Mouse (Mus musculus) liver, embryonic 15.5 days (tissue): Measurements from ENCODE around the gene Hebp1. TPM values are rescaled to one million over a fixed set of nuclear protein-coding genes. Genes with fewer than 3 reads are reported as not detected.

ENCODE experiments used
- ATAC-seq: fragments of 200-750 bp; cut with Nextera tagmentation; 2 replicates; pipeline ENCODE4 v1.8.0; 2017; ENCODE audit warnings: moderate number of reproducible peaks, mild to moderate bottlenecking, moderate library complexity; ENCODE audit not compliant: insufficient read depth
- H3K27ac ChIP-seq: fragments of 300-500 bp; sonication (generic); replicated peaks from 2 replicates; pipeline ENCODE4 v1.5.1; 2015; ENCODE audit warnings: mild to moderate bottlenecking, inconsistent platforms
- H3K27me3 ChIP-seq: fragments of 300-500 bp; sonication (generic); 2 replicates; pipeline ENCODE4 v1.6.1; 2015; ENCODE audit warnings: mild to moderate bottlenecking, inconsistent platforms
- H3K36me3 ChIP-seq: fragments of 300-500 bp; sonication (generic); replicated peaks from 2 replicates; pipeline ENCODE4 v1.6.1; 2015; ENCODE audit warnings: moderate library complexity, mild to moderate bottlenecking, inconsistent platforms
- H3K4me1 ChIP-seq: fragments of 300-500 bp; sonication (generic); replicated peaks from 2 replicates; pipeline ENCODE4 v1.6.1; 2015; ENCODE audit warnings: inconsistent platforms
- H3K4me2 ChIP-seq: fragments of 300-500 bp; sonication (generic); 2 replicates; pipeline ENCODE4 v1.6.1; 2015; ENCODE audit warnings: moderate library complexity, mild to moderate bottlenecking, inconsistent platforms
- H3K4me3 ChIP-seq: fragments of 300-500 bp; sonication (generic); replicated peaks from 2 replicates; pipeline ENCODE4 v1.5.1; 2015; ENCODE audit warnings: mild to moderate bottlenecking, inconsistent platforms
- H3K9ac ChIP-seq: fragments of 300-500 bp; sonication (generic); 2 replicates; pipeline ENCODE4 v1.6.1; 2015; ENCODE audit warnings: moderate library complexity, mild to moderate bottlenecking, inconsistent platforms
- H3K9me3 ChIP-seq: fragments of 300-500 bp; sonication (generic); replicated peaks from 2 replicates; pipeline ENCODE4 v1.6.1; 2016; ENCODE audit warnings: inconsistent platforms
- WGBS: fragments of 180-500 bp; shearing (Covaris S2); methylation state at CpG from one replicate; pipeline ENCODE4 v1.1.7; 2015; ENCODE audit warnings: mixed read lengths; ENCODE audit not compliant: insufficient replicate concordance; 5-methylcytosine and 5-hydroxymethylcytosine counted together
- polyA plus RNA-seq: library from polyadenylated mRNA; unstranded; fragments of >200 nt; fragmentation: Nextera tagmentation; extraction: Ambion mirVana; gene quantifications from 2 replicates; pipeline ENCODE4 v1.2.1, GENCODE M21; 2015

Hebp1 gene
- polyA plus RNA-seq, 1 experiment from 2014 or later, result 117 TPM

DNA sequence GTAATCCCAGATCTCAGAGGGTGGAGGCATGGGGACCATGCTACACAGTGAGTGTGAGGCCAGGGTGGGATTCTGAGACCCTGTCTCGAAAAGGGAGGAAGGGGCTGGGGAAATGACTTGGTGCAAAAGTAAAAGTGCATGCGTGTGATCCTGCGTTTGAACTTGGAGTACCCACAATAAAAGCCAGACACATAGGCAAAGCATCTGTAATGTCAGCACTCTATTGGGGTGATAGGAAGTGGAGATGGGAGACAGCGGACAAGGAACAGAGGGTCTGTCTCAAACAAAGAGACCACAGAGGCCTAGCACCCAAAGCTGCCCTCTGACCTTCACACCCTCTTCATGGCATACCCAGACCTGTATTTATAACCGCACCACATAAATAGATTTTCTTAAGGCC lies 51.8 kb downstream of the Hebp1 start:
- no peak overlapping the region for H3K4me2 ChIP-seq
- H3K27me3 ChIP-seq, result no peaks in the 10 kb centered on the region
- peaks cover 96% of the 10 kb centered on the region for H3K36me3 ChIP-seq
- no peaks in the 10 kb centered on the region; the same call in 1 of the 2 replicates for H3K4me1 ChIP-seq
- H3K4me3 ChIP-seq, result no peak overlapping the region
- WGBS, result 82% methylated on average over 5 of the region's 5 CpGs
- H3K9me3 ChIP-seq, result no peaks in the 10 kb centered on the region
- no peak for ATAC-seq
- H3K27ac ChIP-seq, result no peak overlapping the region
- no peak overlapping the region for H3K9ac ChIP-seq

DNA sequence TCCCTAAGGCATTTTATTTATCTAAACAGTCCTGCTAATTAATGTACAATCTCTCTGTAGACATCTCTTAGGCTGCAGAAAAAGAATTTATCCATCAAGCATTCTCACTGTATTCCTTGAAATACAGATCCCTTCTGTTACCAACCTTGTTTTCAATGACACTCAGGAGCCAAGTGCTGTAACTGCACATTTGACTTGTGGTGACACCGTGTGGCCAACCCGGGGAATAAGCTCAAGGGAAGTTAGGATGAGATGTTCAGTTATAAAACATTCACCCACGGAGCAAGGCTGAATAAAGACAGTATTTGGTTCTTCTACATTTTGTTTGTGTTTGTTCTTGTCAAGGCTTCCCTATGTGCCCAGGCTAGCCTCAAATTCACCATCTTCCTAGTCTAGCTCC lies 53.3 kb downstream of the Hebp1 start:
- no peak for ATAC-seq
- H3K9me3 ChIP-seq, result no peaks in the 10 kb centered on the region
- peaks cover 99% of the 10 kb centered on the region for H3K36me3 ChIP-seq
- WGBS, result 4% methylated on average over 3 of the region's 3 CpGs
- no peaks in the 10 kb centered on the region for H3K4me1 ChIP-seq
- no peak overlapping the region for H3K27ac ChIP-seq
- H3K4me2 ChIP-seq, result no peak overlapping the region
- H3K9ac ChIP-seq, result no peak overlapping the region
- H3K27me3 ChIP-seq, result no peaks in the 10 kb centered on the region
- no peak overlapping the region for H3K4me3 ChIP-seq

DNA sequence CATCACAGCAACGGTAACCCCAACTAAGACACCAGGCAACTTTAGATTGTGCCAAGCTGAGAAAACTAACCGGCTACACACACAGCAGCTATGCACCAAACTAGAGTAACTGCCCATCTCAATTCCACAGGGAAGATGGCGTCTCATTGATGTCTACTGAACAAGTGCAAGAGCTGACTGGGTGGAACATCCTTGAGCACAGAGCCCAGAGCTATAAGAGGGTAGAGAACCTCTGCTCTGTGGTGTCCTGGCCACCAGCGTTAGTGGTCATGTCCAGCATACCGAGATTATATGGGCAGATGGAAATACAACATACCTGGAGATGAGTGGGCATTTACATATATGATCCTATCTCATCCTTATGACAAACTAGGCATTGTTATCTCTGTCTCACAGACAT lies 54.7 kb downstream of the Hebp1 start:
- Histone ChIP-seq H3K4me1 (no peaks in the 10 kb centered on the region), H3K4me3 (no peak overlapping the region), H3K36me3 (peaks cover 99% of the 10 kb centered on the region), H3K27ac (no peak overlapping the region), H3K4me2 (no peak overlapping the region), H3K9ac (no peak overlapping the region), H3K9me3 (no peaks in the 10 kb centered on the region), H3K27me3 (no peaks in the 10 kb centered on the region)
- 85% methylated on average over 5 of the region's 5 CpGs for WGBS
- ATAC-seq, result no peak

DNA sequence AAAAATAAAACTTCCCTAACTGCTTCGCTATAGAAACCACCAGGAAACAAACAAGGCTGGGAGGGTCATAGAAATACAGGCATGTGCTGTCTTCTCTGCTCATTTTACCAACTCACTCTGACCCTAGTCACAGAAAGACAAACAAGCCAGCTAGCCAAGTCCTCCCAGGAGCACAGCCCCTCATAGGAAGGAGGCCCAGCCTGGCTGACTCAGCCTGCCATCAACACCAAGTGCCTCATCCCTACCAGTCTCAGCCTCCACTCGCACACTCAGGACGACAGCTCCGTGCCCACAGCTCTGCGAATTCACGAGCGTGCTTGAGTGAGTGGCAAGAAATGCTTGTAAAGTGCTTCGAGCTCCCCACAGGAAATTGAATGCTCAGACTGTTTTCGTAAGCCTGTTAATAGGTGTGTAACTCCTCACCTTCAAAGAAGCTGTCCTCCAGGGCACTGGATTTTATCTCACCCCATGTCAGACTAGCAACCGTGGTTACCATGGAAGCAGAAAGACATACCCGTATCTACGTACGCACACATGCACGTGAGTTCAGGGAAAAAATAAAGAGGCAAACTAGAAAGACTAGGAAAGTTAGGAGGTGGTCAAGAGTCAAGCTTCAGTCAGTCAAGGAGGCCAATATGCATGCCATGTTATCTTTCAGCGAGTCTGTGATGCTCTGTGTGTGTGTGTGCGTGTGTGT lies 56.2 kb downstream of the Hebp1 start:
- H3K36me3 ChIP-seq, result peaks cover 99% of the 10 kb centered on the region
- H3K27ac ChIP-seq, result no peak overlapping the region
- 77% methylated on average over 16 of the region's 16 CpGs for WGBS

DNA sequence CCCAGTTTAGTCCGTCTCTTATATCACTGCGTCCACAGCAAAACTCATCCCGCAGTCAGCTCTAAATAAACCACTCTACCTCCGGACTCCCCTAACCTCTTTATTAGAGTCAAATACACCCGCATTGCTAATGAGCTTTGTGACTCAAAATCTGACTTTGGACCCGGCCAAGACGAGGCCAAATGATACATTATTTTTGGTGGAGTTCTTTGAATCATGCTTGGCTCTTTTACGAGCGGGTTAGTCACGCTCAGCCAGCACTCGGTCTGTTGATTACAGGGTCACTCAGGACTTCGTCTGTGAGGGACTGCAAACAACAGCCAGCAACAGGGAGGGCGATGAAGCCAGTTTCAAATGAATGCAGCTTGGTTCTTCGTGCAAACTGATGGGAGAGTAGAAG lies 59.1 kb downstream of the Hebp1 start:
- WGBS, result 88% methylated on average over 14 of the region's 14 CpGs
- Histone ChIP-seq H3K4me1 (no peaks in the 10 kb centered on the region), H3K4me2 (no peak overlapping the region), H3K9me3 (no peaks in the 10 kb centered on the region), H3K4me3 (no peak overlapping the region), H3K27me3 (no peaks in the 10 kb centered on the region), H3K27ac (no peak overlapping the region), H3K9ac (no peak overlapping the region), H3K36me3 (peaks cover 98% of the 10 kb centered on the region)
- no peak for ATAC-seq

More for the DNA sequence above, 56.2 kb downstream of the Hebp1 start:
- Histone ChIP-seq H3K4me1 (no peaks in the 10 kb centered on the region), H3K9ac (no peak overlapping the region), H3K4me2 (no peak overlapping the region), H3K4me3 (no peak overlapping the region), H3K27me3 (no peaks in the 10 kb centered on the region), H3K9me3 (no peaks in the 10 kb centered on the region)
- ATAC-seq, result no peak

DNA sequence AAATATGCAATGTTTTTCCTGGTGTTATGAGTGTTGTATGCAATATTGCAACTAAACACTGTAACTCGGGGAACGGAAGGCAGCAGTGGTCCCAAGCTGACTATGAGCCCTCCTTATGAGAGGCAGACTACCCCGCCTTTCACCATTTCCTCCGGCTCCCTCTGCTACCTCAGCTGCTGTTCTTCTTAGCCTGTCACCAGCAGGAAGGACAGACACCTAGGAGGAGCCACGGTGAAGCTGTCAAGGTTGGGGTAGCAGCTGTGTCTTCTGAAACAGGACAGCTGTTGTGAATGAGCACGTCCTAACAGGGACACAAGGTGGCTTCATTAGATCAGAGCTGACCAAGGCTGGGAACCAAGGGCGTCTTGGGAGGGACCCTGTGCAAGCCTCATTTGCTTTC lies 59.6 kb downstream of the Hebp1 start:
- Histone ChIP-seq H3K27me3 (no peaks in the 10 kb centered on the region), H3K4me2 (no peak overlapping the region), H3K9me3 (no peaks in the 10 kb centered on the region), H3K4me1 (no peaks in the 10 kb centered on the region), H3K9ac (no peak overlapping the region), H3K36me3 (peaks cover 97% of the 10 kb centered on the region), H3K4me3 (no peak overlapping the region), H3K27ac (no peak overlapping the region)
- ATAC-seq, result no peak
- WGBS, result 77% methylated on average over 7 of the region's 7 CpGs

DNA sequence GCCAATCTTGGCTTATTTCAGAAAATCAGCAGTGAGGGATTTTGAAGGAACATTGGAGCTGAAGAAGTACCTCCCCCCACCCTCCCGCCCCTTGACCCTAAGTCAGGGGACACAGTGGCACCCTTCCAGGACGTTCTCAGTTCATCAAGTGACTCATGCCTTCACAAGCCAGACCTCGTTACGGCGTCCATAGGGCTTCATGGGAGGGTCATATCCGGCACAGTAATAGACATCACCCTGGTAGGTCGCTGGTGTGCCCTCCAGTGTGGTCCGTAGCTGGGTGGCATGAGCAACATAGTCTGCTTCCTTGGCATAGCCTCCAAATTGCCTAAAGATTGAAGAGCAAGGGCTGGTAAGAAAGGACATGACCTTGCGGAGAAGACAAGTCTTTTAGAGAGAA lies 60.1 kb downstream of the Hebp1 start:
- no peak overlapping the region for H3K27ac ChIP-seq
- H3K4me3 ChIP-seq, result no peak overlapping the region
- H3K9me3 ChIP-seq, result no peaks in the 10 kb centered on the region
- H3K27me3 ChIP-seq, result no peaks in the 10 kb centered on the region
- no peaks in the 10 kb centered on the region for H3K4me1 ChIP-seq
- peaks cover 95% of the 10 kb centered on the region for H3K36me3 ChIP-seq
- H3K9ac ChIP-seq, result no peak overlapping the region
- whole genome bisulfite sequencing, result 84% methylated on average over 9 of the region's 9 CpGs
- no peak overlapping the region for H3K4me2 ChIP-seq
- ATAC-seq, result no peak

DNA sequence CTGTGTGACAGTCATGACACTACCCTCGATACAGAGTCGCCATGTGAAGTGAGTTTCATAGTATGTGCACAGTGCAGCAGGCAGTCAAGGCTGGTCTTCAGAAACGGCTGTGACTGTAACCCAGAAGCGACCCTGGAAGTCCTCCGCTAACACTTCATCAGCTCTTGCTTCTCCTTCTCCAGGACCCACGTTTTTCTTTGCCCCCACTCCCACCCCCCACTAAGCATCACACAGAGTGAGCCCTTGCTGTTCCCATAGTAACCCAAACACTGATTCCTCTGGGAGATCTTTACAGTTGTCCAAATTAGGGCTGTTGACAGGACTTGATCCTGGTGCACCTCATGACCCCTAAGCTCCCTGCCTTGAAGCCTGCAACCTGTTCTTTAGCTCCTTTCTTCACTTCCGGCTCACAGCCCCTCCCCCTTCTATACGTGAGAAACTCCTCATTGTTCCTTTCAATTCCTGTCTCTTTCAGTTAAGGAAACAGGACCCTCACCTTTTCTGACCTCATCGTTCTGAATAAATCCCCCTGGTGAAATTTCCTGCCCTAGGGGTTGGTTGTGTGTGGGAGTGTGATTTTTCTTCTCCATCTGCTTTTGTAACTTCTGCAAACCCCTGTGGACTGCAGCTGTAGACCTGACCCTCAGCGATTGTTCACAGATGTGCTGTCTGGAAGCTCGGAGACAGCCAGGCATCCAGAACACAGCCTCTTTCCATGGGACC lies 61.2 kb downstream of the Hebp1 start:
- Histone ChIP-seq H3K36me3 (peaks cover 84% of the 10 kb centered on the region), H3K4me1 (no peaks in the 10 kb centered on the region), H3K27ac (no peak overlapping the region), H3K9me3 (no peaks in the 10 kb centered on the region), H3K4me3 (no peak overlapping the region), H3K9ac (no peak overlapping the region), H3K4me2 (no peak overlapping the region), H3K27me3 (no peaks in the 10 kb centered on the region)
- 56% methylated on average over 11 of the region's 11 CpGs for WGBS
- ATAC-seq, result no peak

DNA sequence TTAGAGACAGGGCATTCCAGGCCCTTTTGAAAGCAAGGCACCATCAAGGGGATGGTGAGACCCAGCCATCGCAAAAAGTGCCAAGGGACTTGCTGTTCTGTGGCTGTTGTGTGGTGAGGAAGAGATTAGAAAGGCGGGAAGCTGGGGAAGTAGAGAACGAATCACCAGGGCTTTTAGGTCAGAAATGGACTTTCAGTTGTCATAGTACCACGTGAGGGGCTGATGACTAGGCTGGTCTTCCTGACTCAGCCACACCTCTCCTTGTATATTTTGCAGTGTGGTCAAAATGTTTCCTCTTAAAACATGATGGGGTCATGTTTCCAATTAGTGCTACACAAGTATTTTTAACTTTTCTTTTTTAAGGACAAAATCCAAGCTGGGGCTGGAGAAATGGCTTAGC lies 62.1 kb downstream of the Hebp1 start:
- peaks cover 75% of the 10 kb centered on the region for H3K36me3 ChIP-seq
- no peak overlapping the region for H3K4me3 ChIP-seq
- ATAC-seq, result no peak
- no peak overlapping the region for H3K27ac ChIP-seq
- H3K9ac ChIP-seq, result no peak overlapping the region
- 41% methylated on average over 4 of the region's 4 CpGs for WGBS
- no peak overlapping the region for H3K4me2 ChIP-seq
- no peaks in the 10 kb centered on the region for H3K4me1 ChIP-seq
- no peaks in the 10 kb centered on the region for H3K9me3 ChIP-seq
- no peaks in the 10 kb centered on the region for H3K27me3 ChIP-seq

DNA sequence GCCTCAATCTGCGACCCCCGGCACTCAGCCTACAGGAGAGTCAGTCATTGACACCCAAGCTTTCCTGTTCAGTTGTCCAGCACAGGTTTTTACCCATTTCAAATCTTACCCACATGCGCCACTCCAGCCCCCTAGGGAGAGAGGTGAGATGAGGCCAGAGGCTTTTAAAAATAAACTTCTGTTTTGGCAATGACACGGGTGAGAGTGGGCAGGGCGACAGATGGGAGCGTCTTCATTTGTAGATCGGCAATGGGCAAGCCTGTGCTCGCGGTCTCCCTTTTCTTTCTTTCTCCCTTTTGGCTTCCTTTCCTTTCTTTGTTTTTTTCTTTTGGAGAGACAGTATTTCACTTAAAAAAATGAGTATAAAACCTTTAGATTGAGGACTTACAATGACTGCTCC lies 64.3 kb downstream of the Hebp1 start:
- Histone ChIP-seq H3K4me1 (no peaks in the 10 kb centered on the region), H3K36me3 (peaks cover 52% of the 10 kb centered on the region), H3K27ac (no peak overlapping the region), H3K9me3 (no peaks in the 10 kb centered on the region), H3K9ac (no peak overlapping the region), H3K4me2 (no peak overlapping the region), H3K27me3 (no peaks in the 10 kb centered on the region), H3K4me3 (no peak overlapping the region)
- ATAC-seq, result no peak
- 93% methylated on average over 9 of the region's 9 CpGs for WGBS

DNA sequence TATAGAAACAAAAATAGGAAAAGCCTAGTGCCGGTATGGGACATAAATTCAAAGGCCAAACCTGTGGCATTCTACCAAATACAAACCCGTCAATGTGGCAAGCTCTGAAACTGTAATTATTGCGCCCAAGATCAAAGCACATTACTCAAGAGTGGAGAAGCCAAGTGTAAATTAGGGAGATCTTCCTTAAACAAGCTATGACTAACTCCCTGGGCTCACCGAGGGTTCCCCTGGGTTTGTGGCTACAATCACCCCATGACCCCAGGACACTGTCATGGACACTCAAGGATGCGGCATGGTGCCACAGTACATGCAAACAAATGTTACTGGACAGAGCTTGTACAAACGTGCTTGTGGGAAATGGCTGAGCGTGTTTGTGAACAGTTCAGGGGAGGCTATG lies 64.7 kb downstream of the Hebp1 start:
- Histone ChIP-seq H3K36me3 (peaks cover 48% of the 10 kb centered on the region), H3K4me2 (no peak overlapping the region), H3K27me3 (no peaks in the 10 kb centered on the region), H3K27ac (no peak overlapping the region), H3K9ac (no peak overlapping the region), H3K9me3 (no peaks in the 10 kb centered on the region), H3K4me1 (no peaks in the 10 kb centered on the region), H3K4me3 (no peak overlapping the region)
- WGBS, result 86% methylated on average over 7 of the region's 7 CpGs
- no peak for ATAC-seq
